Mouse (Mus musculus) lung, adult 2 months (tissue): ENCODE results near the gene Elac2.

Experiments
- CTCF ChIP-seq: fragments of 200-500 bp; IDR thresholded peaks from 2 replicates; pipeline ENCODE4 v1.5.1; 2011; ENCODE audit warnings: mild to moderate bottlenecking, low read length, control low read depth; ENCODE audit not compliant: insufficient read depth
- POLR2A ChIP-seq: fragments of 200-500 bp; IDR thresholded peaks from 2 replicates; pipeline ENCODE4 v1.6.1; 2011; ENCODE audit warnings: low read depth, mild to moderate bottlenecking, control low read depth, low read length, borderline replicate concordance; ENCODE audit errors: extremely low read depth

GRCm38 (mm10) chr11:65004836-65005235, 26.0 kb downstream of the Elac2 start:
- TF ChIP-seq POLR2A (no peak), CTCF (no peak)
